Mouse (Mus musculus): Measurements from ENCODE around the gene Thsd4.

GRCm38 (mm10) chr9:60501504-60502179 is 20.2 kb downstream of the Thsd4 start:
- TF ChIP-seq CTCF (IDR thresholded peaks at IDR 0.05; ENCODE audit: extremely low read depth, insufficient read depth, low read length) (no peak), POLR2A (IDR thresholded peaks at IDR 0.05; ENCODE audit: extremely low read depth, insufficient read depth, low read length) (no peak)

Data from cortical plate, adult 2 months (tissue).